Mouse (Mus musculus) cerebellum, adult 2 months (tissue): ENCODE results near the gene Asap2. TPM values are rescaled to one million over a fixed set of nuclear protein-coding genes. Genes with fewer than 3 reads are reported as not detected.

Source experiments
- DNase-seq, 2 experiments: peaks; one replicate each; pipeline ENCODE4 v3.0.0; 2021
- H3K27ac ChIP-seq: fragments of 200-500 bp; 2 replicates; pipeline ENCODE4 v1.5.1; 2012; ENCODE audit warnings: low read length, control low read depth, inconsistent platforms; ENCODE audit not compliant: insufficient read depth
- H3K27me3 ChIP-seq: fragments of 200-500 bp; 2 replicates; pipeline ENCODE4 v1.6.1; 2012; ENCODE audit warnings: inconsistent platforms, mild to moderate bottlenecking, low read length, moderate library complexity; ENCODE audit not compliant: control insufficient read depth, insufficient read depth
- H3K4me1 ChIP-seq: fragments of 200-500 bp; 2 replicates; pipeline ENCODE4 v1.6.1; 2011; ENCODE audit warnings: low read length; ENCODE audit not compliant: control insufficient read depth, insufficient read depth
- H3K4me3 ChIP-seq: fragments of 200-500 bp; replicated peaks from 2 replicates; pipeline ENCODE3; 2011; ENCODE audit warnings: mild to moderate bottlenecking, low read depth, low read length, control low read depth; ENCODE audit not compliant: insufficient read depth
- CTCF ChIP-seq: fragments of 200-500 bp; IDR thresholded peaks from 2 replicates; pipeline ENCODE4 v1.5.1; 2011; ENCODE audit warnings: low read depth, mild to moderate bottlenecking, control low read depth, low read length, moderate library complexity, borderline replicate concordance; ENCODE audit not compliant: insufficient read depth
- POLR2A ChIP-seq: fragments of 200-500 bp; IDR thresholded peaks from 2 replicates; pipeline ENCODE4 v1.6.1; 2011; ENCODE audit warnings: low read length, control low read depth, borderline replicate concordance; ENCODE audit not compliant: insufficient read depth
- WGBS: fragments of 180-500 bp; shearing (Covaris S2); methylation state at CpG from one replicate; pipeline ENCODE4 v1.1.7; 2018; 5-methylcytosine and 5-hydroxymethylcytosine counted together
- polyA plus RNA-seq: library from polyadenylated mRNA; depleted of rRNA; stranded (reverse); fragments of >200 nt; gene quantifications from 2 replicates; pipeline ENCODE4 v1.2.3, GENCODE M21; 2012

The Asap2 gene
- polyA plus RNA-seq, 1 experiment = 27.1 TPM

DNA sequence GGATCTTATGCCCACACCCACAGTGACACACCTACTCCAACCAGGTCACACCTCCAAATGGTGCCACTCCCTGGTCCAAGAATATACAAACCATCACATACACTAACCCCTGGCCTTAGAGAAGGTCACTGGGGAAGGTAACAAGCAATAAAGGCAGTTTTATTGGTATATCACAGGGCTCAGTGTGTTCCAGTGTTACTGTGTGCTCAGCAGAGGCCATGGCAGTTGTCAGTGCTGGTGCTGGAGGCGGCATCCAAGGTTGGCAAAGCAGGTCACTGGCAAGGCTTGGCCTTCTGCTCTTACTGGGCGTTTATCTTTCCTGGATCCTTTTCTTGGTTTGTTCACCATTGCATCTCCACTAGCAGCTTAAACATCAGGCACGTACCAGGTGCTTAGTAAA is 174.9 kb downstream of the Asap2 start:
- 36% methylated on average over 3 of the region's 3 CpGs for WGBS
- Histone ChIP-seq H3K27ac (no peak overlapping the region), H3K4me1 (peaks cover 12% of the 10 kb centered on the region), H3K27me3 (no peaks in the 10 kb centered on the region), H3K4me3 (no peak overlapping the region)
- no peak for TF ChIP-seq POLR2A
- TF ChIP-seq CTCF = no peak
- no peak for DNase-seq

GRCm38 (mm10) chr12:21165891-21166342 is 175.7 kb downstream of the Asap2 start:
- H3K4me3 ChIP-seq = no peak overlapping the region
- no peak for DNase-seq
- H3K4me1 ChIP-seq = peaks cover 5% of the 10 kb centered on the region
- H3K27ac ChIP-seq = no peak overlapping the region
- 54% methylated on average over 7 of the region's 7 CpGs for WGBS
- H3K27me3 ChIP-seq = no peaks in the 10 kb centered on the region
- TF ChIP-seq CTCF (no peak), POLR2A (no peak)

- Histone ChIP-seq H3K4me1 (peaks cover 5% of the 10 kb centered on the region), H3K4me3 (no peak overlapping the region), H3K27ac (no peak overlapping the region), H3K27me3 (no peaks in the 10 kb centered on the region)
- TF ChIP-seq POLR2A (no peak), CTCF (no peak)
- 82% methylated on average over 6 of the region's 6 CpGs for WGBS
- DNase-seq = no peak
These were observed 176.8 kb downstream of the Asap2 start for GRCm38 (mm10) chr12:21166884-21167575.

DNA sequence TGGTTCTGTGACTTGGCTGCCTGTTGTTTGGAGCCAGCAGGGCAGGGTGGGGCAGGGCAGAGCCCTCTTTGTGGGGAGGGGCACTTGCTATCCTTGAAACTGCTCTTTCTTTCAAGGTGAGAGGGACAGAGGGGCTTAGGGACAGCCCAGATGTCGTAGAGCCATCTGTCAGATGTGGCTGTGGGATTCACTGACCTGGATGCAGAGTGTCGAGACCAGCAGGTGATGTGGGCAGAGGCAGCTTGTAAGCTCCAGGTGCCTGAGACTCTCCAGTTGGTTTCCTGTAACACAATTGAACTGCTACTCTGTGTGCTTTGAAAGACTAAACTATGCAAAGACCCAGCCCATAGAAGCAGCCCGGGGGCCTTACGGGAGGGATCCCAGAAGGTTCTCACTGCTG is 177.5 kb downstream of the Asap2 start:
- no peak for TF ChIP-seq POLR2A
- no peak for TF ChIP-seq CTCF
- Histone ChIP-seq H3K27ac (no peak overlapping the region), H3K27me3 (no peaks in the 10 kb centered on the region), H3K4me3 (no peak overlapping the region), H3K4me1 (peaks cover 5% of the 10 kb centered on the region)
- no peak for DNase-seq
- 85% methylated on average over 4 of the region's 4 CpGs for WGBS

GRCm38 (mm10) chr12:21168149-21168548 is 177.9 kb downstream of the Asap2 start:
- Histone ChIP-seq H3K4me3 (no peak overlapping the region), H3K27ac (no peak overlapping the region), H3K27me3 (no peaks in the 10 kb centered on the region), H3K4me1 (peaks cover 5% of the 10 kb centered on the region)
- WGBS = 90% methylated on average over 6 of the region's 6 CpGs
- TF ChIP-seq POLR2A = no peak
- no peak for TF ChIP-seq CTCF
- DNase-seq = no peak

DNA sequence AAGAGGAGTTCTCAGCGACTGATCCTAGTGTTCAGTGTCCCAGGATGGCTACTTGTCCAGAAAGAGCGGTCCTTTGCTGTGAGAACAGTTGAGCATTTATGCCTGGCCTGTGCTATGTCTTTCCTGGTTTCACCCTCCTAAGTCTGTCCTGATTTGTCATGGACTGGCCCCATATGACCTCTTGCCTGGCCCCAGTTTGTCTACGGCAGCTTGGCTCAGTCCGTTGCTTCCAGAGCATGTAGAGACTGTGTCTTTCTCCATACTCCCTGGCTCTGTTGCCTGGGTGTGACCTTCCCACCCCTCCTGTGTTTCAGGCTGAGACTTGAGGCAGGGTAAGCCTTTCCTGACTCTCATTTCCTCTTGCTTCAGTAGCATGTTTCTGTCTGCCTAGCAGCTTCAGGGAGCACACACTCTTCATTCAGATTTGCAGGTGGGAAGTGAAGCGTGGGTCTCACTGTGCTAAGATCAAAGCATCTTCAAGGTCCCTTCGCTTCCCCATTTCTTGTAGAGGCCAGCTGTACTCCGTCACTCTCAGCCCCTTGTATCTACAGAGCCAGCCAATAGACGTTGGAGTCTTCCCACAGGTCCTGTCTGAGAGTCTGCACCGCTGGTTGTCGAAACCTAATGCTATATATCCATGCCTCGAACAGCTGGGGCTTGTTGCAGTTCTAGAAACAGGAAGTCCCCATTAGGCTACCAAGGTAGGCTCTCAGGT is 181.7 kb downstream of the Asap2 start:
- no peak for DNase-seq
- H3K27ac ChIP-seq = no peak overlapping the region
- H3K4me3 ChIP-seq = no peak overlapping the region
- H3K4me1 ChIP-seq = no peaks in the 10 kb centered on the region; the same call in 1 of the 2 replicates
- TF ChIP-seq CTCF (no peak), POLR2A (no peak)
- WGBS = 88% methylated on average over 11 of the region's 11 CpGs
- H3K27me3 ChIP-seq = no peaks in the 10 kb centered on the region

DNA sequence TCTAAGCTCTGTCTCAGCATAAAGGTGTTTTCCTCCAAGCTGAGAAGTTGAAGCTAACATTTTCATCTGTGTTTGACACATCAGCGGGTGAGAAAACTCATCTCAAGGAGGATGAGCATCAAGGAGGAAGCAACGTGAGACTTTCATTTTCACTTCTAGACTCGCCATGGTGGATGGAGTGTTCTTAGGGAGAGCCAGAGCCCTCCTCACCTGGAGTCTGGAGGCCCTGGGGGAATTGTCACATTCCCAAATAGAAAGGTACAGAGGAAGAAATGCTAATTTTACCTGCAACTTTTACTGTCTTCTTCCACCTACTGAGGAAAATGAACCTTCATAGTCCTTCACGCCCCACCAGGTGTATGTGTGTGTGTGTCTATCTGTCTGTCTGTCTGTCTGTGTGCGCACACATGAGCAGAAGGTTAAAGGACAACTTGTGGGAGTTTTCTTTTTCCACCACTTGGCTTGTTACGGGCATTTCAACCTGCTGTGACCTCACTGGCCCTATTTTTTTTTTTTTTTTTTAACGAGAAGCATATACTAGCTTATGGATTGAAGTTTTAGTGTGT is 183.7 kb downstream of the Asap2 start:
- H3K27me3 ChIP-seq = no peaks in the 10 kb centered on the region
- TF ChIP-seq POLR2A (no peak), CTCF (no peak)
- no peak overlapping the region for H3K4me3 ChIP-seq
- no peak for DNase-seq
- 92% methylated on average over 7 of the region's 7 CpGs for WGBS
- H3K4me1 ChIP-seq = no peaks in the 10 kb centered on the region; the same call in 1 of the 2 replicates
- no peak overlapping the region for H3K27ac ChIP-seq

DNA sequence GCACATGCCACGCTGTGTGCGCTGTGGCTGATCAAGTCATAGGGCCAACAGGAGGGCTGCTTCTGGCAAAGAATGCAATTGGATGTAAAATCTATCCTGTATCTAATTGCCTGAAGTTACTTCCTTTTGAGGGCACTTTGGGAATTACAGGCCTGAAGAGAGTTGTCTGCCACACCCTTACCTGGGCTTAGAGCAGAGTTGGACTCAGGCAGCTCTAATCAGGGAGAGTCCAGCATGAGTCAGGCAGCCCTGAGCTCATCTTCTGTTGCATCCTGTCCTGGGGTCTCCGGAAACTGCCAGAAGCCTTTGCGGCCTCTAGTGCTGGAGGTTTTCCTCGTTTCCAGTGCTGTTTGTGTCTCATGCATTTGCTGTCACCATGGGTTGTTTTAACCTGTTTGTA is 186.1 kb downstream of the Asap2 start:
- TF ChIP-seq POLR2A (no peak), CTCF (no peak)
- peaks cover 1% of the 10 kb centered on the region; the same call in 1 of the 2 replicates for H3K4me1 ChIP-seq
- 77% methylated on average over 5 of the region's 5 CpGs for WGBS
- DNase-seq = no peak
- H3K27ac ChIP-seq = no peak overlapping the region
- no peak overlapping the region for H3K4me3 ChIP-seq
- no peaks in the 10 kb centered on the region for H3K27me3 ChIP-seq
